Mouse (Mus musculus) cerebellum, adult 2 months (tissue): ENCODE data around the gene Rgs8.

Experiments
- CTCF ChIP-seq: fragments of 200-500 bp; IDR thresholded peaks from 2 replicates; pipeline ENCODE4 v1.5.1; 2011; ENCODE audit warnings: low read depth, mild to moderate bottlenecking, control low read depth, low read length, moderate library complexity, borderline replicate concordance; ENCODE audit not compliant: insufficient read depth
- POLR2A ChIP-seq: fragments of 200-500 bp; IDR thresholded peaks from 2 replicates; pipeline ENCODE4 v1.6.1; 2011; ENCODE audit warnings: low read length, control low read depth, borderline replicate concordance; ENCODE audit not compliant: insufficient read depth

DNA sequence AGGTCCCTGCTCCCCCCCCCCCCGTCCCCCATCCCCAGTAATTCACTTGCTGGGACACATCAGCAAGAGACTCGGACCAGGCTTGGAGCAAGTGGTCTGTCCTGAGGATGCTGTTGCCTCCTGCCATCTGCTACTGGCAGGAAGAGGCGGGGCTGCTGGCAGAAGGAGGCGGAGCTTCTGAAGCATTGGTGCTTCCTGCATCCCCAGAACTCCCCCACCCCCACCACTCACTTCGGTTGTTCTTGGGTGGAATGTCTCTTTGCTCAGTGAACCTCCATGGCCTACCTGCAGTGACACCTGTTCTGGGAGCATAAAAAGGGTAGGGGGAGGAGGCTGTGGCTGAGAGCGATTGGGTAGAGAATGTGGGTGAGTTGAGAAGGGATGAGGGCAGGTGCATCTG is 27.5 kb downstream of the Rgs8 start:
- TF ChIP-seq CTCF (no peak), POLR2A (no peak)
